ENCODE assay signal across 30 mouse cellular contexts in the genomic region with DNA sequence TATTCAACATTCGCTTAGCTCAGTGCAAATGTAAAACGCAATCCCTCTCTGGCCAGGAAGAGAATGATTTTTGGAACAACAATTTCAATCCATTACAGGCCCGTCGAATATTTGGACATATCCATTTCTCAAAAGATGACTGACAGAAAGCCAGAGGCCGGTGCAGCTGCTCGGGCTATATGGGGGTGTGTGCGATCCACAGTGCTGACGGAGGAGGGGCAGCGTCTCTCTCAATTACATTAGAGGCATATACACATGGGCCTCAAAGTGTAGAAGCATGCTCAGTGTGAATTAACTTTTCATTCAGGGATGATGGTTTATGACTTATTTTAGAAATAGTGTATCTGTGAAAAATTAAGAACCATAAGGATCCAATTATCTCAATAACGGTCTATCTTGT.
"Had no signal": no experiment of that assay in that cellular context is flagged by ENCODE, and none has a peak within 500 bp of the region (broad histone marks: within the 10 kb centered on the region; RNA-seq: fewer than 3 reads in every experiment).

No protein-coding gene starts in this region.

- H3K27ac ChIP-seq: limb, embryonic 13.5 days; limb, embryonic 15.5 days; liver, embryonic 12.5 days; liver, embryonic 13.5 days; liver, embryonic 14.5 days; liver, embryonic 15.5 days; lung, embryonic 15.5 days; macrophage; midbrain, embryonic 10.5 days; midbrain, embryonic 12.5 days; midbrain, embryonic 13.5 days; midbrain, embryonic 15.5 days; neural tube, embryonic 12.5 days; neural tube, embryonic 13.5 days had no signal

- H3K9me3 ChIP-seq: limb, embryonic 13.5 days; limb, embryonic 15.5 days; liver, embryonic 12.5 days; liver, embryonic 13.5 days; liver, embryonic 15.5 days; lung, embryonic 15.5 days; midbrain, embryonic 10.5 days; midbrain, embryonic 12.5 days; midbrain, embryonic 13.5 days; midbrain, embryonic 15.5 days; neural tube, embryonic 12.5 days; neural tube, embryonic 13.5 days had no signal

- H3K9ac ChIP-seq: limb, embryonic 13.5 days; limb, embryonic 15.5 days; liver, embryonic 12.5 days; liver, embryonic 13.5 days; liver, embryonic 14.5 days; liver, embryonic 15.5 days; liver, postnatal 0 days; lung, embryonic 14.5 days; lung, embryonic 15.5 days; midbrain, embryonic 12.5 days; midbrain, embryonic 13.5 days; midbrain, embryonic 15.5 days; neural tube, embryonic 12.5 days; neural tube, embryonic 13.5 days had no signal

- H3K4me1 ChIP-seq: liver, embryonic 12.5 days; liver, embryonic 13.5 days; liver, embryonic 15.5 days; lung, embryonic 15.5 days; megakaryocyte, embryonic 14.5 days; midbrain, embryonic 15.5 days; neural tube, embryonic 13.5 days had no signal

- H3K36me3 ChIP-seq: limb, embryonic 13.5 days; limb, embryonic 15.5 days; liver, embryonic 12.5 days; liver, embryonic 13.5 days; liver, embryonic 15.5 days; lung, embryonic 15.5 days; midbrain, embryonic 10.5 days; midbrain, embryonic 12.5 days; midbrain, embryonic 13.5 days; midbrain, embryonic 15.5 days; neural tube, embryonic 12.5 days; neural tube, embryonic 13.5 days had no signal

- H3K4me3 ChIP-seq: limb, embryonic 13.5 days; limb, embryonic 15.5 days; liver, embryonic 12.5 days; liver, embryonic 13.5 days; liver, embryonic 15.5 days; lung, embryonic 15.5 days; megakaryocyte, embryonic 14.5 days; midbrain, embryonic 10.5 days; midbrain, embryonic 12.5 days; midbrain, embryonic 13.5 days; midbrain, embryonic 15.5 days; myocyte; neural tube, embryonic 12.5 days; neural tube, embryonic 13.5 days had no signal

- DNase-seq: left cerebral cortex, postnatal 4 days; liver; liver, embryonic 13.5 days; liver, postnatal 0 days; lung, adult 18-20 months; lung, embryonic 14.5 days; lung, postnatal 10 days; lung, postnatal 14 days; lung, postnatal 36 days; lung, postnatal 4 days; midbrain, embryonic 14.5 days had no signal

- H3K4me2 ChIP-seq: limb, embryonic 13.5 days; limb, embryonic 15.5 days; liver, embryonic 11.5 days; liver, embryonic 12.5 days; liver, embryonic 13.5 days; liver, embryonic 15.5 days; lung, embryonic 14.5 days; lung, embryonic 15.5 days; midbrain, embryonic 11.5 days; midbrain, embryonic 12.5 days; midbrain, embryonic 13.5 days; midbrain, embryonic 15.5 days; neural tube, embryonic 12.5 days; neural tube, embryonic 13.5 days had no signal

- H3K27me3 ChIP-seq: limb, embryonic 13.5 days; limb, embryonic 15.5 days; liver, embryonic 12.5 days; liver, embryonic 13.5 days; liver, embryonic 15.5 days; lung, embryonic 15.5 days; megakaryocyte, embryonic 14.5 days; midbrain, embryonic 12.5 days; midbrain, embryonic 13.5 days; midbrain, embryonic 15.5 days; neural tube, embryonic 12.5 days; neural tube, embryonic 13.5 days had no signal

- ATAC-seq: liver, embryonic 12.5 days; liver, postnatal 0 days; lung, postnatal 0 days; midbrain, embryonic 13.5 days; midbrain, embryonic 15.5 days; midbrain, embryonic 16.5 days had no signal
